Mouse (Mus musculus) CH12.LX (cell line): ENCODE measurements at regions not wholly inside any gene's neighbourhood (a gene's known extent, or its start where the extent isn't known, plus 50 kb on each side); places are given as distances from the start of the nearest gene placed in this dataset.

Source experiments
- CHD2 ChIP-seq: IDR thresholded peaks from 2 replicates; pipeline ENCODE4 v1.6.1; 2011; ENCODE audit warnings: low read length, improper control_type of control experiment
- CTCF ChIP-seq, 2 experiments: IDR thresholded peaks in 1 of 2; conservative IDR thresholded peaks in 1 of 2; 2 replicates each; pipeline ENCODE4 v1.5.1; 2011 to 2012; ENCODE audit warnings: low read depth in 2 of 2, low read length in 2 of 2, improper control_type of control experiment in 1 of 2, inconsistent platforms in 1 of 2, mild to moderate bottlenecking in 1 of 2, moderate library complexity in 1 of 2
- JUN ChIP-seq: IDR thresholded peaks from 2 replicates; pipeline ENCODE4 v1.6.1; 2011; ENCODE audit warnings: low read depth, mild to moderate bottlenecking, low read length, improper control_type of control experiment, moderate library complexity; ENCODE audit not compliant: insufficient read depth
- KAT2A ChIP-seq: IDR thresholded peaks from 2 replicates; pipeline ENCODE4 v1.6.1; 2012; ENCODE audit warnings: low read length, improper control_type of control experiment, inconsistent platforms; ENCODE audit not compliant: insufficient replicate concordance
- MEF2A ChIP-seq: IDR thresholded peaks from 2 replicates; pipeline ENCODE4 v1.6.1; 2014; ENCODE audit warnings: low read depth, mild to moderate bottlenecking, inconsistent platforms, low read length, improper control_type of control experiment, borderline replicate concordance

DNA sequence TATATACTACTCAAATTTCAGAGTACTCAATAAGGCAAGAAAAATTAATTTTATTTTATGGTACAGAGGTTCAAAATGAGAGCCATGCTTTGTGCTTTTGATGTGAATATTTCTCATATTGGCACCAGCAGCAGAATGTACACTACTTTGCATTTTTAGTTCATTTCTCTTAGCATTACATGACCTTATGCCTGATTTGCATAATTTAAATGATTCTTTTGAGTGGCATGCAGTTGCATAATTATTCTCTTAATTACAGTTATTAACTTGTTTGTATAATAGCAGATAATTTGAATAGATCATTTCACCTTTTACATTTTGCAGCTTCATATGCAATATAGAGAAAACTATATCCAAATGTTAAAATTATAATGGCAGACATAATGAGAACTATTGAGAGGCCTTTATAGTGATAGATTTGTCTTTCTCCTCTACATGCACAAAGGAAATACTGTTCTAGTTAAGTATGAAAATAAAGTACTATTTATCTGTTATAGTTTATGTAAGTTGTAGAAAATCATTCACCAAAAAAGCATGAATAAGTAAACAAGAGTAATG is 374.6 kb downstream of the Tmem161b start:
- no peak for TF ChIP-seq JUN
- TF ChIP-seq KAT2A = no peak
- no peak for TF ChIP-seq CTCF (conservative IDR thresholded peaks at IDR 0.05 in 1 of 2, IDR thresholded peaks at IDR 0.05 in 1 of 2; ENCODE audit: low read depth in 2 of 2, low read length in 2 of 2)
- TF ChIP-seq MEF2A = no peak
- TF ChIP-seq CHD2 = no peak
